Mouse (Mus musculus) stomach, embryonic 14.5 days (tissue): Measurements from ENCODE around the gene Mllt11. TPM values are rescaled to one million over a fixed set of nuclear protein-coding genes. Genes with fewer than 3 reads are reported as not detected.
"Not testable (repeated sequence)": the region's sequence is repeated elsewhere in the genome, so short reads cannot be mapped to it uniquely, and the experiment has no call there.

ENCODE experiments used
- ATAC-seq: fragments of 200-750 bp; cut with Nextera tagmentation; 2 replicates; pipeline ENCODE4 v1.8.0; 2017; ENCODE audit warnings: low read depth, moderate TSS enrichment; ENCODE audit not compliant: insufficient number of reproducible peaks, insufficient read depth, low FRiP score
- H3K27ac ChIP-seq: fragments of 300-500 bp; sonication (generic); 2 replicates; pipeline ENCODE4 v1.5.1; 2014; ENCODE audit warnings: mild to moderate bottlenecking, low read length, moderate library complexity, mixed read lengths
- H3K27me3 ChIP-seq: fragments of 300-500 bp; sonication (generic); 2 replicates; pipeline ENCODE4 v1.6.1; 2014; ENCODE audit warnings: low read length, control low read depth, mixed read lengths; ENCODE audit not compliant: control insufficient read depth, insufficient read depth
- H3K36me3 ChIP-seq: fragments of 300-500 bp; sonication (generic); 2 replicates; pipeline ENCODE4 v1.6.1; 2014; ENCODE audit warnings: mild to moderate bottlenecking, control low read depth, low read length, moderate library complexity, mixed read lengths; ENCODE audit not compliant: control insufficient read depth, insufficient read depth
- H3K4me1 ChIP-seq: fragments of 300-500 bp; sonication (generic); 2 replicates; pipeline ENCODE4 v1.6.1; 2014; ENCODE audit warnings: low read length, control low read depth, mixed read lengths; ENCODE audit not compliant: control insufficient read depth, insufficient read depth
- H3K4me2 ChIP-seq: fragments of 300-500 bp; sonication (generic); replicated peaks from 2 replicates; pipeline ENCODE4 v1.6.1; 2014; ENCODE audit warnings: low read depth, low read length, control low read depth
- H3K4me3 ChIP-seq: fragments of 300-500 bp; sonication (generic); 2 replicates; pipeline ENCODE4 v1.5.1; 2014; ENCODE audit warnings: low read depth, low read length, control low read depth
- H3K9ac ChIP-seq: fragments of 300-500 bp; sonication (generic); replicated peaks from 2 replicates; pipeline ENCODE4 v1.6.1; 2014; ENCODE audit warnings: low read depth, mild to moderate bottlenecking, control low read depth, low read length, moderate library complexity, mixed read lengths
- H3K9me3 ChIP-seq: fragments of 300-500 bp; sonication (generic); 2 replicates; pipeline ENCODE4 v1.6.1; 2016; ENCODE audit warnings: low read depth, low read length, control low read depth; ENCODE audit not compliant: control insufficient read depth
- WGBS: fragments of 180-500 bp; shearing (Covaris S2); extraction: QIAGEN DNeasy Blood & Tissue Kit; methylation state at CpG from one replicate; pipeline ENCODE4 v1.1.7; 2014; 5-methylcytosine and 5-hydroxymethylcytosine counted together
- polyA plus RNA-seq: library from polyadenylated mRNA; unstranded; fragments of >200 nt; fragmentation: Nextera tagmentation; extraction: Ambion mirVana; gene quantifications from 2 replicates; pipeline ENCODE4 v1.2.1, GENCODE M21; 2014

Gene Mllt11
- polyA plus RNA-seq, 1 experiment from 2014 or later, result 42.4 TPM

DNA sequence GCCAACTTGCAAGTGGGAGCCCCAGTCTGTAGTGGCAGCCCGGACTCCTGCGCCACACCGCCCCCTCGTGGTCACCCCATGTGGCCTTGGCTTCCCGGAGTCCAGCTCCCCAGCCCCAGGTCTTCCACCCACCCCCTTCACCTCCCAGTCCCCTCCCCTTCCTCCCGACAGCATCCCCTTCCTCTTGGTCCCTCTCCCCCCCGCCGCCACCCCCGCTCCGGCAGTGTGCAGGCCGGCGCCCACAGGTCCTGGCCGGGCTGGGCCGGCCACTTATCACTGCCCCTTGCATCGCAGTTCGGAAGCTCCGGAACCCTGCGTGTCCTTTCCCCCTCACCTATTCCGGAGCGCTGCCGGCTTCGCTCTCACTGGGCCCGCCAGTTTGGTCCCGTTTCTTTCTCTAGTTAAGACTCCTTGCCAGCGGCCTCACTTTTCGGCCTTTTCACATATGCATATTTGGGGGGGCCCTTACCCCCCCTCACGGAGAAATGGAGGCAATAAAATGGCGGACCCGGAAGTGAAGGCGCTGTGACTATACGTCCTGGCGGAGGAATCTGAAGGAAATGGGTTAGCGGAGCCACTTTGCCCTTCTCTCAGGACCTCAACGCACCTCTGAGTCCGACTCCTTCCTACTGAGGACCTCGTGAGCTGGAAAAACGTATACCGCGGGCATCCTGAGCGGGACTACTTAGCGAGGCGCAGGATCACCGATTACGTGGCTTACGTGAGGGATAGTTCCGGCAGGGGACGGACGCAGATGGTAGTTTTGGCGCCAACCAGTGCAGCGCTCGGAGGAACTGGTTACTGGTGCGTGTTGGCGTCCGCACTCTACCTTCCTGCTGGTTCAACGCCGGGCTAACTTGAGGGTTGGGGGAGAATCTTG lies 14.5 kb downstream of the Mllt11 start, which contains the start of gene Gabpb2:
Gabpb2 (minus strand) TSS at position 662 of the 880 bp plus-strand sequence.
- Histone ChIP-seq H3K4me3 (peak within 1 kb of the TSS; percentile 60), H3K27ac (peak within 1 kb of the TSS; percentile 99), H3K27me3 (no peaks in the 10 kb centered on the region), H3K9me3 (no peaks in the 10 kb centered on the region), H3K4me2 (peak within 1 kb of the TSS; percentile 51), H3K36me3 (peaks cover 22% of the 10 kb centered on the region), H3K4me1 (peaks cover 6% of the 10 kb centered on the region; the same call in 1 of the 2 replicates), H3K9ac (peak within 1 kb of the TSS; percentile 83)
- under 1% methylated on average over 55 of the region's 56 CpGs for WGBS
- peak; percentile 90 for ATAC-seq

DNA sequence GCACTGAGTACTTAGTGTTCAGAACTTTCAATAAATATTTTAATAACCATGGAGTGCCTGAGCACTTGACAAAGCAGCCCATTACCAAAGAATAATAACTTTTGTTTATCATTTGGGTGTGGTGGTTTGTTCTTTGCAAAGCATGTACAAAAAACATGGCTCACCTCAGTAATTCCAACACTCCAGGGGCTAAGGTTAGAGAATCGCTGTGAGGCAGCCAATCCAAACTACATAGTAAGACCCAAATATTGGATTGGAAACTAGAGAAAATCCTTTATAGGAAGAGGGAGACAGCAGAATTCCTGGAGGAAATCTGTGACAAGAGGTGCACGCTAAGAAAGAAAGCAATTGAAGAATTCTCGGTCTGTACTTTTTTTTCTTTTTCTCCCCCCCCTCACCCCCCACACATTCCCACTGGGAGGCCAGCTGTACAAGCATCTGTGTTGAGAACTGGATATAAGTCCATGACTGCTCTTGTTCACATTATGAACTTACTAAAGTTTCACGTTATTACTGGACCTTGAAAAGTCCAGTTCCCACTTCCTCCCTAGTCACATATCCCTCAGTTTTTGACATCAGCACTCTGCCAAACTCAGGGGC lies 15.2 kb downstream of the Mllt11 start:
- peak overlapping the region; percentile 60 for H3K4me3 ChIP-seq
- H3K4me2 ChIP-seq, result peak overlapping the region; percentile 51
- WGBS, result 11% methylated on average over 4 of the region's 4 CpGs
- peak; percentile 17 for ATAC-seq
- peak overlapping the region; percentile 99 for H3K27ac ChIP-seq
- H3K9me3 ChIP-seq, result no peaks in the 10 kb centered on the region
- H3K27me3 ChIP-seq, result no peaks in the 10 kb centered on the region
- 0 out of 2 replicates have a peak overlapping the region, but pooled peaks have one; percentile 83 for H3K9ac ChIP-seq
- H3K4me1 ChIP-seq, result peaks cover 6% of the 10 kb centered on the region; the same call in 1 of the 2 replicates
- H3K36me3 ChIP-seq, result peaks cover 19% of the 10 kb centered on the region

- Histone ChIP-seq H3K36me3 (peaks cover 13% of the 10 kb centered on the region; the same call in 1 of the 2 replicates), H3K4me2 (no peak overlapping the region), H3K27ac (no peak overlapping the region), H3K9me3 (no peaks in the 10 kb centered on the region), H3K4me1 (peaks cover 6% of the 10 kb centered on the region; the same call in 1 of the 2 replicates), H3K9ac (no peak overlapping the region), H3K4me3 (no peak overlapping the region), H3K27me3 (no peaks in the 10 kb centered on the region)
- 94% methylated on average over 1 of the region's 1 CpGs for WGBS
- ATAC-seq, result no peak
Observed at GRCm38 (mm10) chr3:95213609-95213975, 18.4 kb downstream of the Mllt11 start.

DNA sequence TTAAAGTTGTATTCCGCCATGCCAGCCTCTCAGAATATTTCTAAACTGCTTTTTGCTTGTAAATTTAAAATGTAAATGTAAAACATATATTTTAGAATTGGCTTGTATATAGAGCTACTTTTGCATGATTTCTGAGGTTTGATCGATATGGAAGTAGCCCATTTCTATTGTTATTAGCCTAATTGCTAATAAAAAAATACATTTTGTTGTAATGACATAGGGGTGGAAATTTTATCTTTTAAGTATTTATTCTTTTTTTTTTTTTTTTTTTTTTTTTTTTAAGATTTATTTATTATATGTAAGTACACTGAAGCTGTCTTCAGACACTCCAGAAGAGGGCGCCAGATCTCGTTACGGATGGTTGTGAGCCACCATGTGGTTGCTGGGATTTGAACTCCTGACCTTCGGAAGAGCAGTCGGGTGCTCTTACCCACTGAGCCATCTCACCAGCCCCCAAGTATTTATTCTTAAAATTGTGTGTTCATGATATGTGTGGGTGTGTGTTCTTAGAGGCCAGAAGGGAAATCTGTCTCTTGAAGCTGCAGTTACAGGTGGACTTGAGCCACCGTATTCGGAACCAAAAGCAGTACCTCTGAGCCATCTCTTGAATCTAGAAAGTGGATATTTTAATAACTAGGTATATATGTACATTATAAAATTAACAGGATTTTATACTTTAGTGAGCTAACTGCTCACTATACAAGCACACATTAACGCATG lies 18.9 kb downstream of the Mllt11 start:
- ATAC-seq, H3K4me2 ChIP-seq, H3K4me3 ChIP-seq, H3K4me1 ChIP-seq, H3K27me3 ChIP-seq, H3K9ac ChIP-seq, H3K27ac ChIP-seq, H3K9me3 ChIP-seq: not testable (repeated sequence)
- 95% methylated on average over 7 of the region's 10 CpGs for WGBS
- peaks cover 15% of the 10 kb centered on the region for H3K36me3 ChIP-seq

GRCm38 (mm10) chr3:95210585-95210984 lies 21.4 kb downstream of the Mllt11 start:
- peaks cover 21% of the 10 kb centered on the region for H3K36me3 ChIP-seq
- no peak overlapping the region for H3K4me2 ChIP-seq
- H3K9ac ChIP-seq, result no peak overlapping the region

DNA sequence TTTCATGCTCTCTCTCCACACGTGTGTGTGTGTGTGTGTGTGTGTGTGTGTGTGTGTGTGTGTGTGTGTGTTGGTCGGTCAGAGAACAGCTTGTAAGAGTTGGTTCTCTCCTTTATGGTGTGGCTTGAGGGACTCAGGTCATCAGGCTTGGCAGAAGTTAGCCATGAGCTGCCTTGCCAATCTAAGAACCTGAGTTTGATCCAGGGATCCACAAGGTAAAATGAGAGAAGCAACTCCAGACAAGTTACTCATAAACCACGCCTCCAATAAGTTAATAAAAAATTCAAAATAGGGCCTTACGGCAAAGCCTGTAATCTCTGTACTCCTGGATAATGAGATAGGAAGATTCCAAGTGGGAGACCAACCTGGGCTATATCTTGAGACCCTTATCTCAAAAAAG lies 23.7 kb downstream of the Mllt11 start:
- Histone ChIP-seq H3K9ac (no peak overlapping the region), H3K4me2 (no peak overlapping the region), H3K36me3 (peaks cover 41% of the 10 kb centered on the region), H3K9me3 (no peaks in the 10 kb centered on the region), H3K4me3 (no peak overlapping the region), H3K27ac (no peak overlapping the region), H3K27me3 (no peaks in the 10 kb centered on the region), H3K4me1 (no peaks in the 10 kb centered on the region)
- 80% methylated on average over 4 of the region's 4 CpGs for WGBS
- ATAC-seq, result no peak

More at GRCm38 (mm10) chr3:95210585-95210984, 21.4 kb downstream of the Mllt11 start:
- Histone ChIP-seq H3K4me1 (no peaks in the 10 kb centered on the region), H3K27ac (no peak overlapping the region), H3K4me3 (no peak overlapping the region), H3K27me3 (no peaks in the 10 kb centered on the region), H3K9me3 (no peaks in the 10 kb centered on the region)
- WGBS, result 82% methylated on average over 2 of the region's 2 CpGs
- ATAC-seq, result no peak

DNA sequence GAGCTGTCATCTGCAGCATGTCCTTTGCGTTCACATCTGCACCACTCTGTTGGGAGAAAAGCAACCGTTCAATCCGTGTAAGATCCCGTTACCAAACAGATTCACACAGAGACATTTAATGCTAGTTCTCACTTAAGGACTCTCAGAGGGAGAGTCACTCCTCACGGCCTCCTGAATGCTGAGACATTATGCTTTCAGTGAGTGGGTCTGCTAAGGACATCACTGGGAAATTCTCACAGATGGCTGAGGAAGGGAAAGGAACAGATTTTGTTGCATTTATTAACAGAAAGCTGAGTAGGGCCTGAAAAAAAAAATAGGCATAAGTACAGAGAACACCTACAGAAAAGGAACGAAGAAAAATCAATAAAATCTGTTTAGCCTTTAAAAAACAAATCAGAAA lies 28.1 kb downstream of the Mllt11 start:
- no peak overlapping the region for H3K27ac ChIP-seq
- peaks cover 63% of the 10 kb centered on the region for H3K36me3 ChIP-seq
- no peaks in the 10 kb centered on the region for H3K4me1 ChIP-seq
- no peak overlapping the region for H3K9ac ChIP-seq
- no peaks in the 10 kb centered on the region for H3K27me3 ChIP-seq
- 92% methylated on average over 6 of the region's 6 CpGs for WGBS
- H3K4me2 ChIP-seq, result no peak overlapping the region
- ATAC-seq, result no peak
- H3K9me3 ChIP-seq, result no peaks in the 10 kb centered on the region
- no peak overlapping the region for H3K4me3 ChIP-seq

- no peak overlapping the region for H3K27ac ChIP-seq
- WGBS, result 78% methylated on average over 2 of the region's 2 CpGs
Observed at GRCm38 (mm10) chr3:95200562-95200961, 31.4 kb downstream of the Mllt11 start.

More at GRCm38 (mm10) chr3:95200562-95200961, 31.4 kb downstream of the Mllt11 start:
- Histone ChIP-seq H3K36me3 (peaks cover 73% of the 10 kb centered on the region), H3K4me3 (no peak overlapping the region), H3K27me3 (no peaks in the 10 kb centered on the region), H3K9ac (no peak overlapping the region), H3K4me2 (no peak overlapping the region), H3K4me1 (no peaks in the 10 kb centered on the region), H3K9me3 (no peaks in the 10 kb centered on the region)
- no peak for ATAC-seq
